ENCODE assay signal across 21 mouse cellular contexts in the genomic region with DNA sequence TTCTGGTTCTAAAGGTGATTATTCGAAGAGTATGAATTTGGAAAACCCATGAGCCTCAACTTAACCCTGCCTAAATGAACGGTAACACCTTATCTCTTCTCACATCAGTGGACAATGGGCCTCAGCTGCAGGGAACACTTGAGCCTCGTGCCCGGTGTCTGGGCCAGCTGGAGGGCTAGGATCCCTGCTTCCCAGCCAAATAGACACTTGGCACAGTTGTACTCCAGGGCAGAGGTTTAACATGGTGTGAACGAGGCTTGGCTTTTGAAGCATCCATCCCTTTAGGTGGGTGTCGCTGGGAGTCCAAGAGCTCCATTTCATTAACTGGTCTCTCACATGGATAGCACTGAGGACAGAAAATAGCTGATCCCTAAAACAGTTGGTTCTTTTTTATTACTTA.
A peak's percentile ranks its signal among the peaks of the same experiment; 100 is the strongest.
DNase-seq lines count a peak whose midpoint lies in the region; ATAC-seq and TF ChIP-seq lines count a peak whose summit lies in the region.
"Had no signal": no experiment of that assay in that cellular context is flagged by ENCODE, and none has a peak within 500 bp of the region (broad histone marks: within the 10 kb centered on the region; RNA-seq: fewer than 3 reads in every experiment).

No protein-coding gene starts in this region.

- in situ Hi-C loops in CH12.LX (cut with MboI; ENCODE audit: low pct_ligation_motif_present, low pct_unique_long_range_greater_than_20kb, low sequenced_read_pairs): loop anchor here (10.0 to 25.0 kb wide), 2 partner anchors 165 to 392 kb away; no protein-coding TSS in a partner anchor

- no peak for TF ChIP-seq EP300 in CH12.LX (IDR thresholded peaks at IDR 0.05; ENCODE audit: low read length)
- TF ChIP-seq EP300 in lung, postnatal 0 days (IDR thresholded peaks at IDR 0.05): no peak

- no peak overlapping the region for H3K4me3 ChIP-seq in forebrain, embryonic 13.5 days
- no peak overlapping the region for H3K4me3 ChIP-seq in forebrain, embryonic 12.5 days (replicated peaks)
- H3K4me3 ChIP-seq in hindbrain, embryonic 16.5 days (ENCODE audit: low read length): no peak overlapping the region
- no peak overlapping the region for H3K4me3 ChIP-seq in hindbrain, embryonic 13.5 days
- H3K4me3 ChIP-seq in CH12.LX (replicated peaks in 1 of 3; ENCODE audit: low read depth in 2 of 3, low read length in 2 of 3, poor library complexity in 1 of 3): no peak overlapping the region
- H3K4me3 ChIP-seq in lung, postnatal 0 days (ENCODE audit: low read depth, low read length): no peak overlapping the region
- H3K4me3 ChIP-seq: embryonic facial prominence, embryonic 12.5 days; heart, embryonic 10.5 days; hindbrain, embryonic 10.5 days had no signal

- no peaks in the 10 kb centered on the region for H3K27me3 ChIP-seq in forebrain, embryonic 13.5 days
- H3K27me3 ChIP-seq in forebrain, embryonic 12.5 days: no peaks in the 10 kb centered on the region
- no peaks in the 10 kb centered on the region for H3K27me3 ChIP-seq in hindbrain, embryonic 16.5 days (replicated peaks; ENCODE audit: control insufficient read depth, insufficient read depth, low read length)
- H3K27me3 ChIP-seq in hindbrain, embryonic 13.5 days: no peaks in the 10 kb centered on the region
- no peaks in the 10 kb centered on the region for H3K27me3 ChIP-seq in CH12.LX (replicated peaks)
- no peaks in the 10 kb centered on the region for H3K27me3 ChIP-seq in lung, postnatal 0 days (replicated peaks; ENCODE audit: insufficient read depth, low read length)
- H3K27me3 ChIP-seq: embryonic facial prominence, embryonic 12.5 days had no signal

- TF ChIP-seq CTCF in CH12.LX (conservative IDR thresholded peaks at IDR 0.05 in 1 of 2, IDR thresholded peaks at IDR 0.05 in 1 of 2; ENCODE audit: low read depth in 2 of 2, low read length in 2 of 2): no peak
- TF ChIP-seq CTCF in brain, embryonic 14.5 days (IDR thresholded peaks at IDR 0.05; ENCODE audit: borderline replicate concordance, extremely low read depth, insufficient read depth, insufficient read length): no peak
- TF ChIP-seq CTCF in lung, postnatal 0 days (IDR thresholded peaks at IDR 0.05): no peak

- no peaks in the 10 kb centered on the region for H3K4me1 ChIP-seq in forebrain, embryonic 13.5 days
- H3K4me1 ChIP-seq in forebrain, embryonic 12.5 days: no peaks in the 10 kb centered on the region
- no peaks in the 10 kb centered on the region for H3K4me1 ChIP-seq in hindbrain, embryonic 16.5 days (ENCODE audit: control insufficient read depth, insufficient read depth, low read depth, low read length)
- H3K4me1 ChIP-seq in hindbrain, embryonic 13.5 days (replicated peaks): no peaks in the 10 kb centered on the region
- peaks cover 16 to 20% of the 10 kb centered on the region in 2 experiments for H3K4me1 ChIP-seq in CH12.LX (ENCODE audit: control insufficient read depth in 1 of 2, insufficient read depth in 2 of 2)
- H3K4me1 ChIP-seq in lung, postnatal 0 days (ENCODE audit: insufficient read depth, low read depth, low read length): peaks cover 3% of the 10 kb centered on the region; the same call in 1 of the 2 replicates
- H3K4me1 ChIP-seq: embryonic facial prominence, embryonic 12.5 days; heart, embryonic 10.5 days had no signal

- no peak overlapping the region for H3K27ac ChIP-seq in forebrain, embryonic 13.5 days
- H3K27ac ChIP-seq in forebrain, embryonic 12.5 days: no peak overlapping the region
- no peak overlapping the region for H3K27ac ChIP-seq in hindbrain, embryonic 16.5 days (ENCODE audit: low read depth, low read length)
- H3K27ac ChIP-seq in hindbrain, embryonic 13.5 days: no peak overlapping the region
- peak overlapping the region; percentile 57; the same call in 1 of the 2 replicates for H3K27ac ChIP-seq in CH12.LX (ENCODE audit: insufficient read depth, low read depth)
- no peak overlapping the region for H3K27ac ChIP-seq in lung, postnatal 0 days (ENCODE audit: low read length)
- H3K27ac ChIP-seq: embryonic facial prominence, embryonic 12.5 days; heart, embryonic 10.5 days; hindbrain, embryonic 10.5 days; kidney, postnatal 0 days had no signal

- intact Hi-C loops in heart, postnatal 36 days (cut with DNase I): no loop called here

- WGBS in forebrain, embryonic 13.5 days: 62% methylated on average over 6 of the region's 6 CpGs
- 69% methylated on average over 6 of the region's 6 CpGs for WGBS in forebrain, embryonic 12.5 days
- 58% methylated on average over 6 of the region's 6 CpGs for WGBS in hindbrain, embryonic 16.5 days
- WGBS in hindbrain, embryonic 13.5 days: 71% methylated on average over 6 of the region's 6 CpGs
- 58% methylated on average over 6 of the region's 6 CpGs for WGBS in lung, postnatal 0 days

- dilution Hi-C loops in CH12.LX (cut with MboI; ENCODE audit: extremely low pct_ligation_motif_present, extremely low pct_unique_long_range_greater_than_20kb, low sequenced_read_pairs): no loop called here

- no peak for DNase-seq in CH12.LX (ENCODE audit: extremely low read depth)
- DNase-seq in brain, embryonic 14.5 days (ENCODE audit: low read depth): peak; percentile 77
- no peak for DNase-seq in heart, postnatal 36 days
- no peak for DNase-seq in lung, postnatal 0 days (ENCODE audit: low spot score)
- DNase-seq: adrenal gland, postnatal 10 days; cerebellum, adult 11-12 months; cerebellum, postnatal 25 days; gastrocnemius, postnatal 10 days; heart, adult 18-20 months; heart, postnatal 10 days; kidney, adult 9 months had no signal

- TF ChIP-seq RAD21 in CH12.LX (IDR thresholded peaks at IDR 0.05; ENCODE audit: low read depth, low read length): no peak

- no peaks in the 10 kb centered on the region for H3K36me3 ChIP-seq in forebrain, embryonic 13.5 days (ENCODE audit: poor library complexity, severe bottlenecking)
- H3K36me3 ChIP-seq in forebrain, embryonic 12.5 days (replicated peaks): no peaks in the 10 kb centered on the region
- H3K36me3 ChIP-seq in hindbrain, embryonic 16.5 days (ENCODE audit: control insufficient read depth, insufficient read depth, low read length): no peaks in the 10 kb centered on the region
- no peaks in the 10 kb centered on the region for H3K36me3 ChIP-seq in hindbrain, embryonic 13.5 days
- no peaks in the 10 kb centered on the region for H3K36me3 ChIP-seq in CH12.LX (replicated peaks in 1 of 2; ENCODE audit: control insufficient read depth in 1 of 2, insufficient read depth in 1 of 2, low read length in 1 of 2)
- H3K36me3 ChIP-seq in lung, postnatal 0 days (ENCODE audit: insufficient read depth, low read length): no peaks in the 10 kb centered on the region
- H3K36me3 ChIP-seq: embryonic facial prominence, embryonic 12.5 days; heart, embryonic 10.5 days; hindbrain, embryonic 10.5 days had no signal

- ATAC-seq in forebrain, embryonic 13.5 days: peak; percentile 72; the same call in 1 of the 2 replicates
- no peak for ATAC-seq in forebrain, embryonic 12.5 days (ENCODE audit: low FRiP score)
- ATAC-seq in hindbrain, embryonic 16.5 days: peak; percentile 88; the same call in 1 of the 2 replicates
- no peak for ATAC-seq in hindbrain, embryonic 13.5 days (ENCODE audit: low FRiP score)
- ATAC-seq in lung, postnatal 0 days: no peak
- ATAC-seq: inflammation-experienced regulatory T-cells, adult 6 months; intestine, postnatal 0 days had no signal

- peaks cover 18% of the 10 kb centered on the region for H3K79me2 ChIP-seq in CH12.LX (replicated peaks; ENCODE audit: control insufficient read depth, extremely low read depth, insufficient read depth, poor library complexity, severe bottlenecking)

- no peak for TF ChIP-seq POLR2A in CH12.LX (IDR thresholded peaks at IDR 0.05; ENCODE audit: low read depth, low read length)
- no peak for TF ChIP-seq POLR2A in brain, embryonic 14.5 days (IDR thresholded peaks at IDR 0.05; ENCODE audit: borderline replicate concordance, extremely low read depth, insufficient read depth, insufficient read length, poor library complexity, severe bottlenecking)

- H3K4me2 ChIP-seq in forebrain, embryonic 13.5 days: no peak overlapping the region
- no peak overlapping the region for H3K4me2 ChIP-seq in forebrain, embryonic 12.5 days
- H3K4me2 ChIP-seq in hindbrain, embryonic 16.5 days (ENCODE audit: low read length): no peak overlapping the region
- no peak overlapping the region for H3K4me2 ChIP-seq in hindbrain, embryonic 13.5 days
- H3K4me2 ChIP-seq in CH12.LX (ENCODE audit: insufficient read depth, low read depth, poor library complexity, severe bottlenecking): peak overlapping the region; percentile 44
- no peak overlapping the region for H3K4me2 ChIP-seq in lung, postnatal 0 days (replicated peaks; ENCODE audit: low read depth, low read length)
- H3K4me2 ChIP-seq: embryonic facial prominence, embryonic 12.5 days had no signal

- H3K9me3 ChIP-seq in forebrain, embryonic 13.5 days (replicated peaks): no peaks in the 10 kb centered on the region
- H3K9me3 ChIP-seq in forebrain, embryonic 12.5 days: no peaks in the 10 kb centered on the region
- H3K9me3 ChIP-seq in hindbrain, embryonic 16.5 days (ENCODE audit: control insufficient read depth, low read length): no peaks in the 10 kb centered on the region
- H3K9me3 ChIP-seq in hindbrain, embryonic 13.5 days: no peaks in the 10 kb centered on the region
- no peaks in the 10 kb centered on the region for H3K9me3 ChIP-seq in CH12.LX (replicated peaks; ENCODE audit: low read length)
- H3K9me3 ChIP-seq in lung, postnatal 0 days (ENCODE audit: low read length): no peaks in the 10 kb centered on the region
- H3K9me3 ChIP-seq: embryonic facial prominence, embryonic 12.5 days; heart, embryonic 10.5 days; hindbrain, embryonic 10.5 days had no signal

- H3K9ac ChIP-seq in forebrain, embryonic 13.5 days: no peak overlapping the region
- no peak overlapping the region for H3K9ac ChIP-seq in forebrain, embryonic 12.5 days
- no peak overlapping the region for H3K9ac ChIP-seq in hindbrain, embryonic 16.5 days (ENCODE audit: low read depth, low read length)
- no peak overlapping the region for H3K9ac ChIP-seq in hindbrain, embryonic 13.5 days
- peak overlapping the region; percentile 45; the same call in 1 of the 2 replicates for H3K9ac ChIP-seq in CH12.LX (ENCODE audit: insufficient read depth, low read depth)
- H3K9ac ChIP-seq in lung, postnatal 0 days (replicated peaks; ENCODE audit: low read depth): no peak overlapping the region
- H3K9ac ChIP-seq: embryonic facial prominence, embryonic 12.5 days had no signal

TF ChIP-seq in CH12.LX, 34 proteins besides CTCF, POLR2A, EP300 and RAD21 (continues in another document):
- TF ChIP-seq MEF2A (IDR thresholded peaks at IDR 0.05; ENCODE audit: borderline replicate concordance, low read depth, low read length): no peak
- no peak for TF ChIP-seq CHD2 (IDR thresholded peaks at IDR 0.05; ENCODE audit: low read length)
- no peak for TF ChIP-seq MXI1 (IDR thresholded peaks at IDR 0.05; ENCODE audit: low read depth, low read length)
- TF ChIP-seq NELFE (IDR thresholded peaks at IDR 0.05; ENCODE audit: low read depth, low read length): no peak
- no peak for TF ChIP-seq KAT2A (IDR thresholded peaks at IDR 0.05; ENCODE audit: insufficient replicate concordance, low read length)
- no peak for TF ChIP-seq BHLHE40 (IDR thresholded peaks at IDR 0.05; ENCODE audit: low read depth, low read length)
- TF ChIP-seq HCFC1 (IDR thresholded peaks at IDR 0.05; ENCODE audit: low read depth, low read length): no peak
- TF ChIP-seq ZC3H11A (IDR thresholded peaks at IDR 0.05; ENCODE audit: low read depth, low read length): no peak
- TF ChIP-seq USF2 (conservative IDR thresholded peaks at IDR 0.05; ENCODE audit: low read depth, low read length): no peak

Comparison
In these comparisons a context has a peak if more than half of its experiments do, and no peak if none do; other contexts are left out.
1. ATAC-seq: peak in forebrain, embryonic 13.5 days (single experiment) and hindbrain, embryonic 16.5 days (single experiment); none in forebrain, embryonic 12.5 days (single experiment), hindbrain, embryonic 13.5 days (single experiment) and lung, postnatal 0 days (single experiment).